Mouse (Mus musculus): ENCODE measurements around the gene Dnajb14. TPM values are rescaled to one million over a fixed set of nuclear protein-coding genes. Genes with fewer than 3 reads are reported as not detected.
A peak's percentile ranks its signal among the peaks of the same experiment; 100 is the strongest.

Gene Dnajb14
- polyA plus RNA-seq, 1 experiment from 2014 or later: 13.9 TPM

- 4% methylated on average over 25 of the region's 26 CpGs for WGBS
- H3K27me3 ChIP-seq (replicated peaks; ENCODE audit: control insufficient read depth, insufficient read depth, low read length): no peaks in the 10 kb centered on the region
- H3K27ac ChIP-seq (ENCODE audit: low read depth, low read length): peak overlapping the region; percentile 99
- H3K9me3 ChIP-seq (ENCODE audit: control insufficient read depth, low read length): no peaks in the 10 kb centered on the region
- H3K4me2 ChIP-seq (ENCODE audit: low read length): peak overlapping the region; percentile 83
- peak overlapping the region; percentile 94 for H3K4me3 ChIP-seq (ENCODE audit: low read length)
- no peak for ATAC-seq
- H3K36me3 ChIP-seq (ENCODE audit: control insufficient read depth, insufficient read depth, low read length): no peaks in the 10 kb centered on the region
- peaks cover 19% of the 10 kb centered on the region for H3K4me1 ChIP-seq (ENCODE audit: control insufficient read depth, insufficient read depth, low read depth, low read length)
- H3K9ac ChIP-seq (ENCODE audit: low read depth, low read length): peak overlapping the region; percentile 100
Observed at GRCm38 (mm10) chr3:137868094-137868913, 829 bp downstream of the Dnajb14 start.

- Histone ChIP-seq H3K36me3 (ENCODE audit: control insufficient read depth, insufficient read depth, low read length) (no peaks in the 10 kb centered on the region), H3K4me1 (ENCODE audit: control insufficient read depth, insufficient read depth, low read depth, low read length) (peaks cover 16% of the 10 kb centered on the region), H3K9ac (ENCODE audit: low read depth, low read length) (no peak overlapping the region), H3K4me3 (ENCODE audit: low read length) (no peak overlapping the region), H3K27ac (ENCODE audit: low read depth, low read length) (no peak overlapping the region), H3K27me3 (replicated peaks; ENCODE audit: control insufficient read depth, insufficient read depth, low read length) (no peaks in the 10 kb centered on the region), H3K9me3 (ENCODE audit: control insufficient read depth, low read length) (no peaks in the 10 kb centered on the region), H3K4me2 (ENCODE audit: low read length) (no peak overlapping the region; the same call in 1 of the 2 replicates)
- WGBS: 83% methylated on average over 9 of the region's 9 CpGs
- ATAC-seq: no peak
Observed at GRCm38 (mm10) chr3:137869395-137869794, 1.9 kb downstream of the Dnajb14 start.

DNA sequence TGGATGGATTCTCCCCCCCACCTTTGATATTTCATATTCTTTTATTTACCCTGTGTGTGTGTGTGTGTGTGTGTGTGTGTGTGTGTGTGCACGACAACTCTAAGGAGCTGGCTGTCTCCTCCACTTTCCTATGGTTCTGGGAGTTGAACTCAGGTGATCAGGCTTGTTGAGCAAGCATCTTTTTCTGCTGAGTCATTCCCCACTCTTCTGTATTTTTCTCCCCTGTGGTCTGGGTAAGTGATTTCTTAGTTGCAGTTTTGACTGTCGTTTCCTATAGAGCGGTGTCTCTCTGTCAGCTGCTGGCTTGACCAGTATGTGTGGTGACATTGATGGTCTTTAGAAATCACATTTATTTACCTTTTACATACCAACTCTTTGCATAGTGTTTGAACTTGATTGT is 11.8 kb downstream of the Dnajb14 start:
- H3K27ac ChIP-seq (ENCODE audit: low read depth, low read length): no peak overlapping the region
- WGBS: 85% methylated on average over 3 of the region's 3 CpGs

DNA sequence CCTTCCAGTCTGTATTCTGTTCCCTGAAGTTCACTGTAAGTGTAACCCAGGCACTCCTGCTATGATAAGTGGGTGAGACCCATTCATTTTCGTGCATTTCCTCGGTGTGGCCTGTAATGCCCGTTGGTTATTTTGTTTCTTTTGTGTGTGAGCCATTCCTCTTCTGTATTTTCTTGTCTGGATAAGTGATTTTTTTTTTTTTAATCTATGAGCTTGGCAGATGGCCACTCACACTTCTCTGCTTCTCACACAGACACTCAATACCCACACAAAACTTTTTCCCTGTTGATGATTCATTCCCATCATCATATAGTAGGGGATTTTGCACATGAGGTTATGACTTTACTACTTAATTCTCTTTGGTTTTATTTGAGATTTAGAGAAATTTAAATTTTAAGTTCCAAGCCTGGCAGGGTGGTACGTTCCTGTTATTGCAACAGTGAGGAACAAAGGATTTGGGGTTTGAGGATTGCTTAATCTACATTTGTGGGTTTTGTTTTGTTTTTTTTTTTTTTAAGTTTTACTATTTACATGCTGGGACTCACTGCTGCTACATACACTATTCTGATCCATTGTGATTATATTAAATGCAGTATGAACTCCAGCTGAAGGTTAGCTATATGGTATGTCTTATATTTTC is 12.8 kb downstream of the Dnajb14 start:
- H3K4me1 ChIP-seq (ENCODE audit: control insufficient read depth, insufficient read depth, low read depth, low read length): no peaks in the 10 kb centered on the region
- 0 out of 2 replicates have a peak, but pooled peaks cover 2% of the 10 kb centered on the region for H3K36me3 ChIP-seq (ENCODE audit: control insufficient read depth, insufficient read depth, low read length)
- ATAC-seq: no peak
- no peak overlapping the region for H3K27ac ChIP-seq (ENCODE audit: low read depth, low read length)
- H3K4me2 ChIP-seq (ENCODE audit: low read length): no peak overlapping the region
- no peak overlapping the region for H3K4me3 ChIP-seq (ENCODE audit: low read length)
- no peaks in the 10 kb centered on the region for H3K27me3 ChIP-seq (replicated peaks; ENCODE audit: control insufficient read depth, insufficient read depth, low read length)
- H3K9me3 ChIP-seq (ENCODE audit: control insufficient read depth, low read length): no peaks in the 10 kb centered on the region
- H3K9ac ChIP-seq (ENCODE audit: low read depth, low read length): no peak overlapping the region
- 73% methylated on average over 4 of the region's 4 CpGs for WGBS

More for the DNA sequence above, 11.8 kb downstream of the Dnajb14 start:
- no peaks in the 10 kb centered on the region for H3K9me3 ChIP-seq (ENCODE audit: control insufficient read depth, low read length)
- no peak overlapping the region for H3K9ac ChIP-seq (ENCODE audit: low read depth, low read length)
- H3K4me3 ChIP-seq (ENCODE audit: low read length): no peak overlapping the region
- no peak for ATAC-seq
- 0 out of 2 replicates have a peak, but pooled peaks cover 2% of the 10 kb centered on the region for H3K36me3 ChIP-seq (ENCODE audit: control insufficient read depth, insufficient read depth, low read length)
- no peaks in the 10 kb centered on the region for H3K27me3 ChIP-seq (replicated peaks; ENCODE audit: control insufficient read depth, insufficient read depth, low read length)
- H3K4me1 ChIP-seq (ENCODE audit: control insufficient read depth, insufficient read depth, low read depth, low read length): no peaks in the 10 kb centered on the region
- no peak overlapping the region for H3K4me2 ChIP-seq (ENCODE audit: low read length)

- H3K36me3 ChIP-seq (ENCODE audit: control insufficient read depth, insufficient read depth, low read length): 0 out of 2 replicates have a peak, but pooled peaks cover 2% of the 10 kb centered on the region
- H3K9me3 ChIP-seq (ENCODE audit: control insufficient read depth, low read length): no peaks in the 10 kb centered on the region
- no peak overlapping the region for H3K4me3 ChIP-seq (ENCODE audit: low read length)
- H3K4me2 ChIP-seq (ENCODE audit: low read length): no peak overlapping the region
- H3K27me3 ChIP-seq (replicated peaks; ENCODE audit: control insufficient read depth, insufficient read depth, low read length): no peaks in the 10 kb centered on the region
- H3K4me1 ChIP-seq (ENCODE audit: control insufficient read depth, insufficient read depth, low read depth, low read length): no peaks in the 10 kb centered on the region
- no peak overlapping the region for H3K27ac ChIP-seq (ENCODE audit: low read depth, low read length)
- ATAC-seq: no peak
- H3K9ac ChIP-seq (ENCODE audit: low read depth, low read length): no peak overlapping the region
- WGBS: 95% methylated on average over 5 of the region's 5 CpGs
Observed at GRCm38 (mm10) chr3:137881093-137881492, 13.6 kb downstream of the Dnajb14 start.

GRCm38 (mm10) chr3:137887961-137888360 is 20.5 kb downstream of the Dnajb14 start:
- peaks cover 15% of the 10 kb centered on the region for H3K36me3 ChIP-seq (ENCODE audit: control insufficient read depth, insufficient read depth, low read length)
- H3K27me3 ChIP-seq (replicated peaks; ENCODE audit: control insufficient read depth, insufficient read depth, low read length): no peaks in the 10 kb centered on the region
- ATAC-seq: no peak
- no peaks in the 10 kb centered on the region for H3K4me1 ChIP-seq (ENCODE audit: control insufficient read depth, insufficient read depth, low read depth, low read length)
- H3K4me3 ChIP-seq (ENCODE audit: low read length): no peak overlapping the region
- no peaks in the 10 kb centered on the region for H3K9me3 ChIP-seq (ENCODE audit: control insufficient read depth, low read length)
- H3K4me2 ChIP-seq (ENCODE audit: low read length): no peak overlapping the region
- no peak overlapping the region for H3K9ac ChIP-seq (ENCODE audit: low read depth, low read length)
- no peak overlapping the region for H3K27ac ChIP-seq (ENCODE audit: low read depth, low read length)
- WGBS: 66% methylated on average over 7 of the region's 7 CpGs

DNA sequence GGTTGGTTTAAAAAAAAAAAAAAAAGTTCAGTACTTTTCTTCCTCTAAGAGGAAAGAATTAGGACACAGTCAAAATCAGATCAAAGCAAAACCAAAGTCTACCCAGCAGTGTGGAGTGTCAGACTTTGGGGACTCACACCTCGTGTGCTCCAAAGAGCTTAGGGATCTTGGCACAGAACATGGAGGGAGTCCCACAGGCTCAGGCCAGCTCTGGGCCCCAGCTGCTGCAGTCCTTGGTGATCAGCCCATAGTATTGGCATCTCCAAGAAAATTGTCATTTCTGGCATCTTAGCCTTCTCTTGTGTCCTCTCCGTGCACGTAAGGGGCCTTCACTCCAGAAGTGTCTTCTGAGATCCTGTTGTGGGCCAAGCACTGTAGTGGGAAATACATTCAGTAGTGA is 23.6 kb downstream of the Dnajb14 start:
- no peak for ATAC-seq
- Histone ChIP-seq H3K27ac (ENCODE audit: low read depth, low read length) (no peak overlapping the region), H3K4me3 (ENCODE audit: low read length) (no peak overlapping the region), H3K36me3 (ENCODE audit: control insufficient read depth, insufficient read depth, low read length) (peaks cover 23% of the 10 kb centered on the region), H3K4me1 (ENCODE audit: control insufficient read depth, insufficient read depth, low read depth, low read length) (no peaks in the 10 kb centered on the region), H3K9ac (ENCODE audit: low read depth, low read length) (no peak overlapping the region), H3K27me3 (replicated peaks; ENCODE audit: control insufficient read depth, insufficient read depth, low read length) (no peaks in the 10 kb centered on the region), H3K4me2 (ENCODE audit: low read length) (no peak overlapping the region), H3K9me3 (ENCODE audit: control insufficient read depth, low read length) (no peaks in the 10 kb centered on the region; the same call in 1 of the 2 replicates)
- WGBS: 66% methylated on average over 3 of the region's 3 CpGs

DNA sequence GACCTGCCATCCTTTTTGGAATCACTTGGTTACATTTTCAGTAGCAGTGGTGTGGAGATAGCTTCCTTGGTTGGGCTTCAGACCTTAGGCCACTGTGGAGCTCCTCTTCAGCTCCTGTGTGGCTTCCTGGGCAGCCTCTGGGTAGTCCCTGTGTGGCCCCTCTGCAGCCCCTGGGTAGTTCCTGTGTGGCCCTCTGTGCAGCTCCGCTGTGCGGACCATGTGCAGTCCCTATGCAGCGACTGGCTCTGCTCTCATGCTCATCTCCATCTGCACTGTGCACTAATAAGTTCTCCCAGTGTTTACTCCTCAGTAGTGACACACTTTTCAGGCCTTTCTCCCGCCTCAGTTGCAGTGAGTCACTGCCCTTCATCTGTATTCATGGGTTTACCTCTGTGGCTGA is 24.6 kb downstream of the Dnajb14 start:
- WGBS: 93% methylated on average over 4 of the region's 4 CpGs
- H3K9ac ChIP-seq (ENCODE audit: low read depth, low read length): no peak overlapping the region
- no peaks in the 10 kb centered on the region for H3K27me3 ChIP-seq (replicated peaks; ENCODE audit: control insufficient read depth, insufficient read depth, low read length)
- H3K9me3 ChIP-seq (ENCODE audit: control insufficient read depth, low read length): no peaks in the 10 kb centered on the region; the same call in 1 of the 2 replicates
- no peak overlapping the region for H3K4me3 ChIP-seq (ENCODE audit: low read length)
- no peaks in the 10 kb centered on the region for H3K4me1 ChIP-seq (ENCODE audit: control insufficient read depth, insufficient read depth, low read depth, low read length)
- no peak overlapping the region for H3K27ac ChIP-seq (ENCODE audit: low read depth, low read length)
- no peak for ATAC-seq
- peaks cover 23% of the 10 kb centered on the region for H3K36me3 ChIP-seq (ENCODE audit: control insufficient read depth, insufficient read depth, low read length)
- H3K4me2 ChIP-seq (ENCODE audit: low read length): no peak overlapping the region

GRCm38 (mm10) chr3:137893789-137894188 is 26.3 kb downstream of the Dnajb14 start:
- H3K9me3 ChIP-seq (ENCODE audit: control insufficient read depth, low read length): no peaks in the 10 kb centered on the region; the same call in 1 of the 2 replicates
- peaks cover 21% of the 10 kb centered on the region for H3K36me3 ChIP-seq (ENCODE audit: control insufficient read depth, insufficient read depth, low read length)
- WGBS: 84% methylated on average over 4 of the region's 4 CpGs

More at GRCm38 (mm10) chr3:137893789-137894188, 26.3 kb downstream of the Dnajb14 start:
- H3K4me3 ChIP-seq (ENCODE audit: low read length): no peak overlapping the region
- no peaks in the 10 kb centered on the region for H3K27me3 ChIP-seq (replicated peaks; ENCODE audit: control insufficient read depth, insufficient read depth, low read length)
- H3K4me2 ChIP-seq (ENCODE audit: low read length): no peak overlapping the region
- H3K4me1 ChIP-seq (ENCODE audit: control insufficient read depth, insufficient read depth, low read depth, low read length): no peaks in the 10 kb centered on the region
- no peak overlapping the region for H3K27ac ChIP-seq (ENCODE audit: low read depth, low read length)
- ATAC-seq: no peak
- no peak overlapping the region for H3K9ac ChIP-seq (ENCODE audit: low read depth, low read length)
